Mouse (Mus musculus) embryonic stem cell, embryonic (primary cell): ENCODE measurements around the gene Ccr5.
"Not testable (repeated sequence)": the region's sequence is repeated elsewhere in the genome, so short reads cannot be mapped to it uniquely, and the experiment has no call there.

ENCODE experiments used
- CTCF ChIA-PET, 4 experiments: fragments of 300-600 bp in 2 of 4; fragments of 350-600 bp in 2 of 4; sonication (Branson Sonifier 250); formaldehyde crosslinking; loops; one replicate each; lab custom pipeline; 2022; ENCODE audit warnings: inconsistent platforms in 2 of 4; lab: Charles Lee
- POLR2A ChIA-PET, 4 experiments: fragments of 300-600 bp in 2 of 4; fragments of 350-600 bp in 2 of 4; sonication (Branson Sonifier 250); formaldehyde crosslinking; loops; one replicate each; lab custom pipeline; 2022; ENCODE audit warnings: antibody characterized with exemption in 4 of 4, inconsistent platforms in 1 of 4; lab: Charles Lee

Ccr5 gene

DNA sequence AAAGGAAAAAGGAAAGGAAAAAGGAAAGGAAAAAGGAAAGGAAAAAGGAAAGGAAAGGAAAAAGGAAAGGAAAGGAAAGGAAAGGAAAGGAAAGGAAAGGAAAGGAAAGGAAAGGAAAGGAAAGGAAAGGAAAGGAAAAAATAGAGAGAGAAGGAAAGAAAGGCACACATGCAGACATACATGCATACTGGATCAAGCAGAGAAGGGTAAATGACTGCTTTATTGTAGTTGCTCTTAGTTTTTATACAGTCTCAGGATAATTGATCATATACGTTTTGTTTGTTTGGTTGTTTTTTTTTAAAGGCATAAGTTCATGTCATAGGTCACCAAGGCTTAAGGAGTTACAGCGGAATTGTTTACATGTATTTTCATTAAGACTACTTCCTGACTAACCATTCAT is 11.6 kb downstream of the Ccr5 start:
- CTCF ChIA-PET, result not testable (repeated sequence)

DNA sequence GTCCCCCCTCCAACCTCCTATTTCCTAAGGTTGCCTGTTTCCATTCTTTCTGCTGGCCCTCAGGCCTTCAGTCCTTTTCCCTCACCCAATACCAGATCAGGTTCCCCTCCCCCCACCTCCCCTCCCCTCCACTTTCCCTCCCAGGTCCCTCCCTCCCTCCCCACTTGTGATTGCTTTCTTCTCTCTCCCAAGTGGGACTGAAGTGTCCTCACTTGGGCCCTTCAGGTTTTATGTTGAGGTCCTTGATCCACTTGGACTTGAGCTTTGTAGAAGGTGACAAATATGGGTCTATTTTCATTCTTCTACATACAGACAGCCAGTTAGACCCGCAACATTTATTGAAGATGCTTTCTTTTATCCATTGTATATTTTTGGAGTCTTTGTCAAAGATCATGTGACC is 13.6 kb downstream of the Ccr5 start:
- POLR2A ChIA-PET, CTCF ChIA-PET: not testable (repeated sequence)

More for the DNA sequence above, 11.6 kb downstream of the Ccr5 start:
- POLR2A ChIA-PET, result not testable (repeated sequence)

DNA sequence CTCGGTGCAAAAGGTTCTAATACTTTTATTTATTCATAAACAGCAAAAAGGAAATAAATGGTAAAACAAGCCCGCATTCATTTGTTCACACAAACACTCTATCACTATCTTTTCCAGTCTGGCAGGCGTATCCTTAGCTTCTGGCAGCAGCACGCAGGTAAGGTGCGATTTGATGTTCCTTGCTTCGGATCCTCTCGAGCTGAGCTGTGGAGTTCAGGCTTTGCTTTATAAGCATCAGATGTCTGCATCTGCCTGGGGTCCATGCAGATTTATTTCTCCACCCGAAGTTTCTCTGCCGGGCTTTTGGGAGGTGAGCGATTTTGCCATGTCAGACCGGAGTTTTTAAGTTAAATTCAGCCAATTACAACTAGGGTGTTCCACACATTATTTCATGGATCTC is 16.3 kb downstream of the Ccr5 start:
- CTCF ChIA-PET, result no interaction called here
- POLR2A ChIA-PET, result interaction anchor here in 1 of 4 experiments (1.4 kb wide), 1 partner anchor 9 kb away, joined by 3 read pairs; no protein-coding TSS in a partner anchor

DNA sequence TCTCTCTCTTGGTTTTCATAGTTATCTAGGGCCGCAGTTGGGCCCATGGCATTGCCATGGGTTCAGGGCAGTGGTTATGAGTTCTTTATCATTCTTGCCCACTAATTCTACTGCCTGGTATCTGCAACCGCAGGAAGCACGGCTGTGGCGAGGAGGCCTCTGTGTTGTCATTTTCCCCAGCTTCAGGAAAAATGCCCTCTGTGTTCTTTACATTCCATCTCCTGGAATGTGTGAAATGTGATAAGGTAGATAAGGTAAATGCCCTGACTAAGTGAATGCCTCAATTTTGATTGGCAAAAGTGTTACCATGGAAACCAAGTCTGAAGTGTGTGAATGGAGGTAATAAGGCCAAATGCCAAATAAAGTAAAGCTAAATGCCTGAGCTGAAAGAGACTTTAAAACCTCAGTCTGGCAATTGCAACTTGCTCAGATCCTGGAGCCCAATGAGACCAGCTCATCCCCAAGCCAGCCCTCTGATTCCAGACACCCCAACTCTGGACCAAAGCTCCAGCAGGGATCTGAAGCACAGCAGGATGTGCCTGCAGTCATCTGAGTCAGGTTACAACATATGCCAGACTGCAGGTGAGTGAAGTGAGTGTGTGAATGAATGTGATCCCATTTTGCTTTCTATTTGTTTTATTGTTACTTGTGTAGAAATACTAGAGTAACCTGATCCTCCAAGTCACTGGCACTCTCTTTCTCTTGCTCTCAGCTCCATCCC is 16.9 kb downstream of the Ccr5 start:
- ChIA-PET POLR2A (interaction anchor here in 1 of 4 experiments (1.4 kb wide), 1 partner anchor 9 kb away, joined by 3 read pairs; no protein-coding TSS in a partner anchor), CTCF (interaction anchor here in 1 of 4 experiments (0.8 kb wide), 1 partner anchor 10 kb away, joined by 3 read pairs; no protein-coding TSS in a partner anchor)

DNA sequence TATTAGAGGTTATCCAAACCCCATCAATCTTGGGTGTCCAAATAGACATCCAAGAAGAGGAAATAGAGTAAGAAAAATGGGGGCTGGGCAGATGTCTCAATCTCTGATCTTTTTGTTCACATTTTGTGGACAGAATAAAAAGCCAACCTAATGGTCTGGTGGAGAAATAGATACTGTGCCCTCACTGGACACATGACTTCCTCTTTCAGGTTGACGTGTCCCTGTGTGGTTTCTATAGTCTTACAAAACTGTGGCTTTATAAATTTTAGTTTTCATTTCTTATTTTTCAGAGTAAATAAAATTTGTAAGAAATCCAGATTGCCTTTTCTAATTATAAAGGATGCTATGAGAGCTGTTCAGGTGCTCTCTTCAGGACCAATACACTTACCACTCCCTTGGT is 22.3 kb downstream of the Ccr5 start:
- CTCF ChIA-PET, result no interaction called here
- POLR2A ChIA-PET, result no interaction called here

DNA sequence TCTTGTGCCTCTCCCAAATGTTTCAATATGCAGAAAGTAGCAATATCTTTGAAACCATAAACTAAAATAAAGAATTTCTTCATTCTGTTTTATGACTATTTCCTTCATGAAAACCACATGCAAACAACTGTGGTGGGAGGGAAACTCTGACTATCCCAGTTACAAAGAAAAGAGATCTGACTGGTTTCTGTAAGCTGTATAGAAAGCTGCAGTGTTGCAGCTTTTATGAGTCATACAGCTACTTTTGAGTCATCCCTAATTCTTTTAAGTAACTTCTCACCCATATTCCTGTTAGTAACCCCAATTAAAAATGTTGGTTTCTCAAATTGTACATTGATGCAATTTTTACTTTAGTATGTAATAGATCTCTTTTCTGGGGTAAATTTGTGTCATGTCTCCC is 25.0 kb downstream of the Ccr5 start:
- CTCF ChIA-PET, result no interaction called here
- POLR2A ChIA-PET, result interaction anchor here in 1 of 4 experiments (1.0 kb wide), 1 partner anchor 8 kb away, joined by 3 read pairs; no protein-coding TSS in a partner anchor
